Mouse (Mus musculus): ENCODE data around the gene Prnd. TPM values are rescaled to one million over a fixed set of nuclear protein-coding genes. Genes with fewer than 3 reads are reported as not detected.

Gene Prnd
- total RNA-seq, 2 experiments from 2014 or later: 3.2 to 10.4 TPM

Other genes starting within 250 kb of the Prnd start
- gene Erv3, start 91.1 kb upstream of the Prnd start, total RNA-seq (2021): not detected
- 10 to 100 TPM; 81.6 to 88.1 TPM for gene Prnp, start 40.9 kb upstream of the Prnd start, total RNA-seq (2021)
- 1 to 10 TPM in 1 of 2 experiments, under 1 TPM in 1; 0.71 to 2.8 TPM for gene Prn, start 40.9 kb upstream of the Prnd start, total RNA-seq (2021)
- gene Rassf2, start 79.4 kb downstream of the Prnd start, total RNA-seq (2021): 10 to 100 TPM; 13.7 to 17.8 TPM
- 10 to 100 TPM; 15.4 to 16.0 TPM for gene Slc23a2, start 194.2 kb downstream of the Prnd start, total RNA-seq (2021)